ENCODE assay signal across 19 mouse cellular contexts in genomic region chr5:65475806-65476205, GRCm38 (mm10). TPM values are rescaled to one million over a fixed set of nuclear protein-coding genes. Genes with fewer than 3 reads are reported as not detected.
DNase-seq lines count a peak whose midpoint lies in the region; ATAC-seq and TF ChIP-seq lines count a peak whose summit lies in the region.
"Had no signal": no experiment of that assay in that cellular context is flagged by ENCODE, and none has a peak within 500 bp of the region (broad histone marks: within the 10 kb centered on the region; RNA-seq: fewer than 3 reads in every experiment).

No protein-coding gene starts in this region.

- H3K4me2 ChIP-seq in midbrain, embryonic 15.5 days: no peak overlapping the region
- H3K4me2 ChIP-seq: heart, embryonic 13.5 days; limb, embryonic 15.5 days; neural tube, embryonic 15.5 days had no signal

- no peaks in the 10 kb centered on the region for H3K36me3 ChIP-seq in kidney, adult 2 months (ENCODE audit: control insufficient read depth, insufficient read depth, low read length)
- no peaks in the 10 kb centered on the region for H3K36me3 ChIP-seq in macrophage (ENCODE audit: inconsistent target)
- no peaks in the 10 kb centered on the region for H3K36me3 ChIP-seq in midbrain, embryonic 15.5 days (replicated peaks)
- H3K36me3 ChIP-seq in thymus, adult 2 months (ENCODE audit: control insufficient read depth, insufficient read depth, low read length): no peaks in the 10 kb centered on the region
- H3K36me3 ChIP-seq: neural tube, embryonic 15.5 days had no signal

- TF ChIP-seq POLR2A in kidney, adult 2 months (IDR thresholded peaks at IDR 0.05; ENCODE audit: low read depth, low read length): no peak
- no peak for TF ChIP-seq POLR2A in bone marrow macrophage, adult 2 months (IDR thresholded peaks at IDR 0.05; ENCODE audit: borderline replicate concordance, low read depth, low read length)
- no peak for TF ChIP-seq POLR2A in thymus, adult 2 months (IDR thresholded peaks at IDR 0.05; ENCODE audit: control insufficient read depth, extremely low read depth, insufficient read depth, low read length, poor library complexity)

- no peak for ATAC-seq in midbrain, embryonic 15.5 days (replicated peaks)
- ATAC-seq: midbrain, embryonic 16.5 days had no signal

- H3K27ac ChIP-seq in kidney, adult 2 months (ENCODE audit: insufficient read depth, low read depth, low read length): no peak overlapping the region
- H3K27ac ChIP-seq in bone marrow macrophage, adult 2 months (ENCODE audit: insufficient read depth, low read depth, low read length): peak overlapping the region; percentile 91
- H3K27ac ChIP-seq in macrophage: peak overlapping the region; percentile 71
- no peak overlapping the region for H3K27ac ChIP-seq in midbrain, embryonic 15.5 days
- no peak overlapping the region for H3K27ac ChIP-seq in thymus, adult 2 months (ENCODE audit: control insufficient read depth, insufficient read depth, low read length)
- H3K27ac ChIP-seq: heart, embryonic 13.5 days; limb, embryonic 15.5 days; neural tube, embryonic 15.5 days had no signal

- H3K27me3 ChIP-seq in kidney, adult 2 months (replicated peaks; ENCODE audit: control insufficient read depth, insufficient read depth, low read length): no peaks in the 10 kb centered on the region
- H3K27me3 ChIP-seq in midbrain, embryonic 15.5 days (replicated peaks): no peaks in the 10 kb centered on the region
- no peaks in the 10 kb centered on the region for H3K27me3 ChIP-seq in thymus, adult 2 months (ENCODE audit: control insufficient read depth, insufficient read depth, low read length)
- H3K27me3 ChIP-seq: heart, embryonic 13.5 days; limb, embryonic 15.5 days; neural tube, embryonic 15.5 days had no signal

- no peak overlapping the region for H3K9ac ChIP-seq in midbrain, embryonic 15.5 days
- H3K9ac ChIP-seq: heart, embryonic 13.5 days; limb, embryonic 15.5 days; neural tube, embryonic 15.5 days had no signal

- H3K79me2 ChIP-seq in macrophage (ENCODE audit: inconsistent target): peaks cover 78% of the 10 kb centered on the region; the same call in 1 of the 2 replicates

- peak; percentile 46 for DNase-seq in kidney, adult 2 months
- no peak for DNase-seq in kidney, adult 18-20 months
- DNase-seq in 416B (ENCODE audit: low read depth): peak; percentile 83
- no peak for DNase-seq in thymus, adult 2 months
- DNase-seq in gastrocnemius, postnatal 36 days: no peak
- DNase-seq: cerebellum, adult 9-11 months; lung, postnatal 14 days had no signal

- H3K9me3 ChIP-seq in midbrain, embryonic 15.5 days: no peaks in the 10 kb centered on the region
- H3K9me3 ChIP-seq: heart, embryonic 13.5 days; limb, embryonic 15.5 days; neural tube, embryonic 15.5 days had no signal

- WGBS in kidney, adult 2 months: 56% methylated on average over 2 of the region's 2 CpGs
- WGBS in macrophage (ENCODE audit: missing documents): 40% methylated on average over 1 of the region's 2 CpGs
- 81% methylated on average over 2 of the region's 2 CpGs for WGBS in midbrain, embryonic 15.5 days
- 16% methylated on average over 2 of the region's 2 CpGs for WGBS in thymus, adult 2 months

- no peaks in the 10 kb centered on the region for H3K4me1 ChIP-seq in kidney, adult 2 months (ENCODE audit: control insufficient read depth, insufficient read depth, low read length)
- H3K4me1 ChIP-seq in bone marrow macrophage, adult 2 months (ENCODE audit: control insufficient read depth, insufficient read depth, low read length): peaks cover 31% of the 10 kb centered on the region
- H3K4me1 ChIP-seq in midbrain, embryonic 15.5 days: no peaks in the 10 kb centered on the region
- no peaks in the 10 kb centered on the region for H3K4me1 ChIP-seq in thymus, adult 2 months (replicated peaks; ENCODE audit: control insufficient read depth, insufficient read depth, low read length)
- H3K4me1 ChIP-seq: limb, embryonic 15.5 days; neural tube, embryonic 15.5 days had no signal

- intact Hi-C loops in gastrocnemius, postnatal 36 days (cut with DNase I): no loop called here

- no peak for TF ChIP-seq CTCF in kidney, adult 2 months (conservative IDR thresholded peaks at IDR 0.05; ENCODE audit: insufficient read depth, insufficient read length, low read depth, low read length)
- TF ChIP-seq CTCF in bone marrow macrophage, adult 2 months (IDR thresholded peaks at IDR 0.05; ENCODE audit: low read depth, low read length): no peak
- no peak for TF ChIP-seq CTCF in thymus, adult 2 months (IDR thresholded peaks at IDR 0.05; ENCODE audit: borderline replicate concordance, control insufficient read depth, extremely low read depth, insufficient read depth, low read length, poor library complexity)

- no peak overlapping the region for H3K4me3 ChIP-seq in kidney, adult 2 months (ENCODE audit: insufficient read depth, low read depth, low read length)
- peak overlapping the region; percentile 33 for H3K4me3 ChIP-seq in bone marrow macrophage, adult 2 months (ENCODE audit: insufficient read depth, low read length)
- H3K4me3 ChIP-seq in macrophage (ENCODE audit: inconsistent target): no peak overlapping the region
- no peak overlapping the region for H3K4me3 ChIP-seq in midbrain, embryonic 15.5 days
- H3K4me3 ChIP-seq in thymus, adult 2 months (ENCODE audit: control insufficient read depth, insufficient read depth, low read length): no peak overlapping the region
- H3K4me3 ChIP-seq: heart, embryonic 13.5 days; limb, embryonic 15.5 days; neural tube, embryonic 15.5 days had no signal

RNA-seq across cellular contexts. Expression of gene Gm43552, which starts 16.8 kb away (rescaled TPM):
- polyA plus RNA-seq in kidney, adult 2 months (2012; rRNA removed): not detected in 2 replicates
- polyA plus RNA-seq in bone marrow macrophage, adult 2 months (2012; ENCODE audit: insufficient read depth, insufficient read length, missing spikeins): not detected in 2 replicates
- not detected for total RNA-seq in macrophage (2018; cell fraction: chromatin; rRNA removed)
- not detected for total RNA-seq in macrophage (2018; cell fraction: cytosol; rRNA removed)
- not detected for total RNA-seq in macrophage (2018; cell fraction: nucleus; rRNA removed)
- polyA plus RNA-seq in macrophage (2018): not detected in 3 replicates
- polyA plus RNA-seq in midbrain, embryonic 15.5 days (2015; fragmentation: Nextera tagmentation; extraction: Ambion mirVana): 1.1 TPM in 1 of 2 replicates, not detected in the other
- not detected in 2 replicates for polyA plus RNA-seq in thymus, adult 2 months (2012; rRNA removed)
- total RNA-seq in gastrocnemius, postnatal 36 days (2021): not detected
- total RNA-seq: adrenal gland, postnatal 4 days; gastrocnemius, adult 18-20 months had no signal
- polyA plus RNA-seq: embryonic facial prominence, embryonic 11.5 days; forebrain, embryonic 11.5 days; hindbrain, embryonic 11.5 days; limb, embryonic 15.5 days; midbrain, embryonic 16.5 days had no signal

RNA-seq across cellular contexts. Expression of gene Ugdh, which starts 40.1 kb away (rescaled TPM):
- 29.6 and 31.2 TPM in 2 replicates for polyA plus RNA-seq in kidney, adult 2 months (2012; rRNA removed)
- 42.8 and 52.7 TPM in 2 replicates for polyA plus RNA-seq in bone marrow macrophage, adult 2 months (2012; ENCODE audit: insufficient read depth, insufficient read length, missing spikeins)
- 100 to 1,000 TPM in 1 of 26 experiments, 10 to 100 TPM in 25; 13.0 to 153 (median 34.1) TPM for total RNA-seq in macrophage (2018; cell fraction: chromatin; rRNA removed)
- 10 to 100 TPM; 35.3 to 60.4 (median 42.7) TPM for total RNA-seq in macrophage (2018; cell fraction: cytosol; rRNA removed)
- total RNA-seq in macrophage (2018; cell fraction: nucleus; rRNA removed): 100 to 1,000 TPM in 1 of 26 experiments, 10 to 100 TPM in 25; 17.4 to 114 (median 34.7) TPM
- 29.7 to 103 TPM (median 53.7 TPM) in 3 replicates for polyA plus RNA-seq in macrophage (2018)
- polyA plus RNA-seq in midbrain, embryonic 15.5 days (2015; fragmentation: Nextera tagmentation; extraction: Ambion mirVana): 41.1 and 45.6 TPM in 2 replicates
- polyA plus RNA-seq in thymus, adult 2 months (2012; rRNA removed): 10.1 and 10.7 TPM in 2 replicates
- total RNA-seq in gastrocnemius, postnatal 36 days (2021): 10 to 100 TPM in 1 of 2 experiments, 1 to 10 TPM in 1; 9.2 to 10.1 TPM

Comparison
In these comparisons a context has a peak if more than half of its experiments do, and no peak if none do; other contexts are left out.
1. DNase-seq: peak in kidney, adult 2 months (single experiment) and 416B (single experiment); none in kidney, adult 18-20 months (single experiment), thymus, adult 2 months (single experiment) and gastrocnemius, postnatal 36 days (0 of 2).
2. H3K27ac ChIP-seq: peak in bone marrow macrophage, adult 2 months (single experiment) and macrophage (single experiment); none in kidney, adult 2 months (single experiment), midbrain, embryonic 15.5 days (single experiment) and thymus, adult 2 months (single experiment).